In genomic region chr8:113636280-113636628, GRCm38 (mm10) we compare ENCODE assay signal across 8 mouse cellular contexts. TPM values are rescaled to one million over a fixed set of nuclear protein-coding genes. Genes with fewer than 3 reads are reported as not detected.
DNase-seq lines count a peak whose midpoint lies in the region; ATAC-seq and TF ChIP-seq lines count a peak whose summit lies in the region.
"Had no signal": no experiment of that assay in that cellular context is flagged by ENCODE, and none has a peak within 500 bp of the region (broad histone marks: within the 10 kb centered on the region; RNA-seq: fewer than 3 reads in every experiment).

No protein-coding gene starts in this region.

- TF ChIP-seq POLR2A in thymus, adult 2 months (IDR thresholded peaks at IDR 0.05; ENCODE audit: control insufficient read depth, extremely low read depth, insufficient read depth, low read length, poor library complexity), result no peak

- peak overlapping the region; percentile 70; the same call in 1 of the 2 replicates for H3K27ac ChIP-seq in thymus, adult 2 months (ENCODE audit: control insufficient read depth, insufficient read depth, low read length)
- no peak overlapping the region for H3K27ac ChIP-seq in forebrain, embryonic 12.5 days
- H3K27ac ChIP-seq in liver, embryonic 16.5 days (ENCODE audit: low read length), result peak overlapping the region; percentile 92; the same call in 1 of the 2 replicates

- peaks cover 10% of the 10 kb centered on the region for H3K36me3 ChIP-seq in thymus, adult 2 months (ENCODE audit: control insufficient read depth, insufficient read depth, low read length)
- peaks cover 30% of the 10 kb centered on the region for H3K36me3 ChIP-seq in forebrain, embryonic 12.5 days (replicated peaks)
- no peaks in the 10 kb centered on the region; the same call in 1 of the 2 replicates for H3K36me3 ChIP-seq in liver, embryonic 16.5 days (ENCODE audit: control insufficient read depth, insufficient read depth)

- no peak for TF ChIP-seq CTCF in thymus, adult 2 months (IDR thresholded peaks at IDR 0.05; ENCODE audit: borderline replicate concordance, control insufficient read depth, extremely low read depth, insufficient read depth, low read length, poor library complexity)

- no peak for DNase-seq in thymus, adult 2 months
- no peak for DNase-seq in thymus, postnatal 36 days
- DNase-seq in adrenal gland, adult 2 months, result no peak
- no peak for DNase-seq in left cerebral cortex, postnatal 10 days (ENCODE audit: extremely low spot score in 1 of 2, low spot score in 2 of 2)
- no peak for DNase-seq in cerebellum, postnatal 25 days

- no peak for ATAC-seq in forebrain, embryonic 12.5 days (ENCODE audit: low FRiP score)
- no peak for ATAC-seq in liver, embryonic 16.5 days (ENCODE audit: low read depth)

- no peaks in the 10 kb centered on the region for H3K27me3 ChIP-seq in thymus, adult 2 months (ENCODE audit: control insufficient read depth, insufficient read depth, low read length)
- no peaks in the 10 kb centered on the region for H3K27me3 ChIP-seq in forebrain, embryonic 12.5 days
- no peaks in the 10 kb centered on the region for H3K27me3 ChIP-seq in liver, embryonic 16.5 days (ENCODE audit: control insufficient read depth, insufficient read depth, low read depth, low read length)

- H3K4me1 ChIP-seq in thymus, adult 2 months (replicated peaks; ENCODE audit: control insufficient read depth, insufficient read depth, low read length), result peaks cover 17% of the 10 kb centered on the region
- peaks cover 22% of the 10 kb centered on the region for H3K4me1 ChIP-seq in forebrain, embryonic 12.5 days
- peaks cover 14% of the 10 kb centered on the region for H3K4me1 ChIP-seq in liver, embryonic 16.5 days (ENCODE audit: control insufficient read depth, low read depth, low read length)

- peak overlapping the region; percentile 65 for H3K9ac ChIP-seq in forebrain, embryonic 12.5 days
- peak overlapping the region; percentile 81 for H3K9ac ChIP-seq in liver, embryonic 16.5 days (ENCODE audit: low read depth, low read length)

- 39% methylated on average over 5 of the region's 5 CpGs for WGBS in thymus, adult 2 months
- 44% methylated on average over 5 of the region's 5 CpGs for WGBS in forebrain, embryonic 12.5 days
- 30% methylated on average over 5 of the region's 5 CpGs for WGBS in liver, embryonic 16.5 days (ENCODE audit: insufficient replicate concordance)

- peak overlapping the region; percentile 98 for H3K4me2 ChIP-seq in forebrain, embryonic 12.5 days
- peak overlapping the region; percentile 94 for H3K4me2 ChIP-seq in liver, embryonic 16.5 days (ENCODE audit: low read depth, low read length)

- no peaks in the 10 kb centered on the region for H3K9me3 ChIP-seq in forebrain, embryonic 12.5 days
- no peaks in the 10 kb centered on the region for H3K9me3 ChIP-seq in liver, embryonic 16.5 days (replicated peaks; ENCODE audit: control insufficient read depth, low read length)

- intact Hi-C loops in left cerebral cortex, postnatal 10 days (cut with DNase I), result no loop called here

- peak overlapping the region; percentile 69 for H3K4me3 ChIP-seq in thymus, adult 2 months (ENCODE audit: control insufficient read depth, insufficient read depth, low read length)
- H3K4me3 ChIP-seq in forebrain, embryonic 12.5 days (replicated peaks), result peak overlapping the region; percentile 64
- H3K4me3 ChIP-seq in liver, embryonic 16.5 days (ENCODE audit: low read depth, low read length), result peak overlapping the region; percentile 77

RNA-seq across cellular contexts. Expression of gene Mon1b, which starts 0.9 kb away (rescaled TPM):
- 16.5 and 22.7 TPM in 2 replicates for polyA plus RNA-seq in thymus, adult 2 months (2012; rRNA removed)
- polyA plus RNA-seq in forebrain, embryonic 12.5 days (2016; fragmentation: Nextera tagmentation; extraction: Ambion mirVana), result 11.3 and 14.2 TPM in 2 replicates
- polyA plus RNA-seq in liver, embryonic 16.5 days (2015; fragmentation: Nextera tagmentation; extraction: Ambion mirVana), result 2.7 TPM in 2 replicates
- 10 to 100 TPM; 19.7 to 20.1 TPM for total RNA-seq in adrenal gland, adult 2 months (2021)
- 8.3 and 15.3 TPM in 2 replicates for polyA plus RNA-seq in adrenal gland, adult 2 months (2012; rRNA removed)
- total RNA-seq in left cerebral cortex, postnatal 10 days (2021), result 10 to 100 TPM; 17.6 to 19.8 TPM

RNA-seq across cellular contexts. Expression of gene Syce1l, which starts 6.8 kb away (rescaled TPM):
- polyA plus RNA-seq in thymus, adult 2 months (2012; rRNA removed), result not detected in 2 replicates
- not detected in 2 replicates for polyA plus RNA-seq in forebrain, embryonic 12.5 days (2016; fragmentation: Nextera tagmentation; extraction: Ambion mirVana)
- not detected in 2 replicates for polyA plus RNA-seq in liver, embryonic 16.5 days (2015; fragmentation: Nextera tagmentation; extraction: Ambion mirVana)
- not detected for total RNA-seq in adrenal gland, adult 2 months (2021)
- not detected in 2 replicates for polyA plus RNA-seq in adrenal gland, adult 2 months (2012; rRNA removed)
- under 1 TPM in 1 of 2 experiments, not detected in 1; 0.75 TPM for total RNA-seq in left cerebral cortex, postnatal 10 days (2021)
- total RNA-seq: gastrocnemius, postnatal 4 days had no signal
